Mouse (Mus musculus) lung, postnatal 0 days (tissue): Measurements from ENCODE around the gene Immp2l. TPM values are rescaled to one million over a fixed set of nuclear protein-coding genes. Genes with fewer than 3 reads are reported as not detected.

Experiments
- ATAC-seq: fragments of 200-750 bp; cut with Nextera tagmentation; 2 replicates; pipeline ENCODE4 v1.8.0; 2017; ENCODE audit warnings: moderate library complexity
- DNase-seq: peaks from one replicate; pipeline ENCODE4 v3.0.0-alpha.2; 2016; ENCODE audit warnings: low spot score
- H3K27ac ChIP-seq: fragments of 300-500 bp; sonication (generic); 2 replicates; pipeline ENCODE4 v1.5.1; 2014; ENCODE audit warnings: antibody characterized with exemption, mild to moderate bottlenecking, low read length, mixed read lengths
- H3K27me3 ChIP-seq: fragments of 300-500 bp; sonication (generic); replicated peaks from 2 replicates; pipeline ENCODE4 v1.6.1; 2014; ENCODE audit warnings: low read length, mixed read lengths; ENCODE audit not compliant: insufficient read depth
- H3K36me3 ChIP-seq: fragments of 300-500 bp; sonication (generic); 2 replicates; pipeline ENCODE4 v1.6.1; 2014; ENCODE audit warnings: low read length, mixed read lengths; ENCODE audit not compliant: insufficient read depth
- H3K4me1 ChIP-seq: fragments of 300-500 bp; sonication (generic); 2 replicates; pipeline ENCODE4 v1.6.1; 2014; ENCODE audit warnings: antibody characterized with exemption, low read depth, low read length, mixed read lengths; ENCODE audit not compliant: insufficient read depth
- H3K4me2 ChIP-seq: fragments of 300-500 bp; sonication (generic); replicated peaks from 2 replicates; pipeline ENCODE4 v1.6.1; 2014; ENCODE audit warnings: low read depth, mild to moderate bottlenecking, low read length, moderate library complexity, mixed read lengths
- H3K4me3 ChIP-seq: fragments of 300-500 bp; sonication (generic); 2 replicates; pipeline ENCODE4 v1.5.1; 2014; ENCODE audit warnings: low read depth, low read length
- H3K9ac ChIP-seq: fragments of 300-500 bp; sonication (generic); replicated peaks from 2 replicates; pipeline ENCODE4 v1.6.1; 2014; ENCODE audit warnings: low read depth, mild to moderate bottlenecking
- H3K9me3 ChIP-seq: fragments of 300-500 bp; sonication (generic); 2 replicates; pipeline ENCODE4 v1.6.1; 2016; ENCODE audit warnings: low read length, mixed read lengths
- CTCF ChIP-seq: IDR thresholded peaks from 2 replicates; pipeline ENCODE4 v1.5.1; 2016; ENCODE audit warnings: antibody characterized with exemption, mild to moderate bottlenecking
- EP300 ChIP-seq: IDR thresholded peaks from 2 replicates; pipeline ENCODE4 v1.6.1; 2016; ENCODE audit warnings: antibody characterized with exemption, mild to moderate bottlenecking, control low read depth
- WGBS: fragments of 180-500 bp; shearing (Covaris S2); extraction: QIAGEN DNeasy Blood & Tissue Kit; methylation state at CpG from one replicate; pipeline ENCODE4 v1.1.7; 2014; 5-methylcytosine and 5-hydroxymethylcytosine counted together
- polyA plus RNA-seq: library from polyadenylated mRNA; unstranded; fragments of >200 nt; fragmentation: Nextera tagmentation; extraction: Ambion mirVana; gene quantifications from 2 replicates; pipeline ENCODE4 v1.2.1, GENCODE M21; 2015

The Immp2l gene
- polyA plus RNA-seq, 1 experiment from 2014 or later: 5.2 TPM

GRCm38 (mm10) chr12:41724585-41724984 is 700.7 kb downstream of the Immp2l start:
- no peak for ATAC-seq

GRCm38 (mm10) chr12:41726720-41727119 is 702.8 kb downstream of the Immp2l start:
- DNase-seq (no peak), ATAC-seq (no peak)
- Histone ChIP-seq H3K27ac (no peak overlapping the region), H3K9me3 (no peaks in the 10 kb centered on the region), H3K36me3 (no peaks in the 10 kb centered on the region), H3K4me3 (no peak overlapping the region), H3K9ac (no peak overlapping the region), H3K27me3 (no peaks in the 10 kb centered on the region), H3K4me1 (no peaks in the 10 kb centered on the region), H3K4me2 (no peak overlapping the region)
- 79% methylated on average over 1 of the region's 1 CpGs for WGBS
- no peak for TF ChIP-seq EP300
- TF ChIP-seq CTCF: no peak

More at GRCm38 (mm10) chr12:41724585-41724984, 700.7 kb downstream of the Immp2l start:
- Histone ChIP-seq H3K4me1 (no peaks in the 10 kb centered on the region), H3K36me3 (no peaks in the 10 kb centered on the region), H3K27ac (no peak overlapping the region), H3K9ac (no peak overlapping the region), H3K4me3 (no peak overlapping the region), H3K9me3 (no peaks in the 10 kb centered on the region), H3K27me3 (no peaks in the 10 kb centered on the region), H3K4me2 (no peak overlapping the region)
- no peak for DNase-seq
- TF ChIP-seq CTCF (no peak), EP300 (no peak)
- WGBS: 75% methylated on average over 2 of the region's 2 CpGs

GRCm38 (mm10) chr12:41727221-41727620 is 703.3 kb downstream of the Immp2l start:
- H3K36me3 ChIP-seq: no peaks in the 10 kb centered on the region
- DNase-seq (no peak), ATAC-seq (no peak)
- TF ChIP-seq CTCF: no peak
- no peak for TF ChIP-seq EP300
- no peak overlapping the region for H3K27ac ChIP-seq
- no peaks in the 10 kb centered on the region for H3K4me1 ChIP-seq
- H3K9ac ChIP-seq: no peak overlapping the region
- no peaks in the 10 kb centered on the region for H3K9me3 ChIP-seq
- WGBS: 64% methylated on average over 3 of the region's 3 CpGs
- H3K27me3 ChIP-seq: no peaks in the 10 kb centered on the region
- no peak overlapping the region for H3K4me2 ChIP-seq
- H3K4me3 ChIP-seq: no peak overlapping the region

- Histone ChIP-seq H3K9me3 (no peaks in the 10 kb centered on the region), H3K27me3 (no peaks in the 10 kb centered on the region), H3K27ac (no peak overlapping the region), H3K36me3 (no peaks in the 10 kb centered on the region), H3K4me1 (no peaks in the 10 kb centered on the region), H3K9ac (no peak overlapping the region), H3K4me2 (no peak overlapping the region), H3K4me3 (no peak overlapping the region)
- TF ChIP-seq EP300 (no peak), CTCF (no peak)
- ATAC-seq: no peak
- DNase-seq: no peak
- 93% methylated on average over 1 of the region's 1 CpGs for WGBS
Observed at GRCm38 (mm10) chr12:41727764-41728338, 704.0 kb downstream of the Immp2l start.

GRCm38 (mm10) chr12:41728467-41728866 is 704.6 kb downstream of the Immp2l start:
- WGBS: 40% methylated on average over 1 of the region's 1 CpGs
- Histone ChIP-seq H3K9me3 (no peaks in the 10 kb centered on the region), H3K36me3 (no peaks in the 10 kb centered on the region), H3K4me2 (no peak overlapping the region), H3K9ac (no peak overlapping the region), H3K4me3 (no peak overlapping the region), H3K4me1 (no peaks in the 10 kb centered on the region), H3K27ac (no peak overlapping the region), H3K27me3 (no peaks in the 10 kb centered on the region)
- DNase-seq (no peak), ATAC-seq (no peak)
- TF ChIP-seq EP300 (no peak), CTCF (no peak)

- H3K36me3 ChIP-seq: no peaks in the 10 kb centered on the region
- no peak for TF ChIP-seq EP300
- no peak for TF ChIP-seq CTCF
- 40% methylated on average over 1 of the region's 1 CpGs for WGBS
- no peak for ATAC-seq
- no peak overlapping the region for H3K27ac ChIP-seq
- no peak for DNase-seq
- no peak overlapping the region for H3K9ac ChIP-seq
- H3K9me3 ChIP-seq: no peaks in the 10 kb centered on the region
- H3K27me3 ChIP-seq: no peaks in the 10 kb centered on the region
- no peak overlapping the region for H3K4me3 ChIP-seq
- H3K4me2 ChIP-seq: no peak overlapping the region
- no peaks in the 10 kb centered on the region for H3K4me1 ChIP-seq
Observed at GRCm38 (mm10) chr12:41729780-41730179, 705.9 kb downstream of the Immp2l start.

GRCm38 (mm10) chr12:41733168-41733567 is 709.3 kb downstream of the Immp2l start:
- Histone ChIP-seq H3K9ac (no peak overlapping the region), H3K27ac (no peak overlapping the region), H3K4me2 (no peak overlapping the region), H3K4me3 (no peak overlapping the region), H3K9me3 (no peaks in the 10 kb centered on the region), H3K27me3 (no peaks in the 10 kb centered on the region), H3K36me3 (no peaks in the 10 kb centered on the region), H3K4me1 (no peaks in the 10 kb centered on the region)
- ATAC-seq (no peak), DNase-seq (no peak)
- TF ChIP-seq CTCF (no peak), EP300 (no peak)
